Mouse (Mus musculus) lung, adult 2 months (tissue): ENCODE measurements around the gene Igsf21. TPM values are rescaled to one million over a fixed set of nuclear protein-coding genes. Genes with fewer than 3 reads are reported as not detected.
A peak's percentile ranks its signal among the peaks of the same experiment; 100 is the strongest.

Experiments used
- DNase-seq: peaks from one replicate; pipeline ENCODE4 v3.0.0; 2022
- H3K4me1 ChIP-seq: fragments of 200-500 bp; 2 replicates; pipeline ENCODE4 v1.6.1; 2011; ENCODE audit warnings: low read length; ENCODE audit not compliant: control insufficient read depth, insufficient read depth
- H3K4me3 ChIP-seq: fragments of 200-500 bp; replicated peaks from 2 replicates; pipeline ENCODE3; 2011; ENCODE audit warnings: low read depth, mild to moderate bottlenecking, control low read depth, low read length; ENCODE audit errors: extremely low read depth
- CTCF ChIP-seq: fragments of 200-500 bp; IDR thresholded peaks from 2 replicates; pipeline ENCODE4 v1.5.1; 2011; ENCODE audit warnings: mild to moderate bottlenecking, low read length, control low read depth; ENCODE audit not compliant: insufficient read depth
- POLR2A ChIP-seq: fragments of 200-500 bp; IDR thresholded peaks from 2 replicates; pipeline ENCODE4 v1.6.1; 2011; ENCODE audit warnings: low read depth, mild to moderate bottlenecking, control low read depth, low read length, borderline replicate concordance; ENCODE audit errors: extremely low read depth
- WGBS: fragments of 180-500 bp; shearing (Covaris S2); methylation state at CpG from one replicate; pipeline ENCODE4 v1.1.7; 2018; 5-methylcytosine and 5-hydroxymethylcytosine counted together
- polyA plus RNA-seq: library from polyadenylated mRNA; depleted of rRNA; stranded (reverse); fragments of >200 nt; gene quantifications from 2 replicates; pipeline ENCODE4 v1.2.3, GENCODE M21; 2012

Igsf21 gene
- polyA plus RNA-seq, 1 experiment, result 0.26 TPM

DNA sequence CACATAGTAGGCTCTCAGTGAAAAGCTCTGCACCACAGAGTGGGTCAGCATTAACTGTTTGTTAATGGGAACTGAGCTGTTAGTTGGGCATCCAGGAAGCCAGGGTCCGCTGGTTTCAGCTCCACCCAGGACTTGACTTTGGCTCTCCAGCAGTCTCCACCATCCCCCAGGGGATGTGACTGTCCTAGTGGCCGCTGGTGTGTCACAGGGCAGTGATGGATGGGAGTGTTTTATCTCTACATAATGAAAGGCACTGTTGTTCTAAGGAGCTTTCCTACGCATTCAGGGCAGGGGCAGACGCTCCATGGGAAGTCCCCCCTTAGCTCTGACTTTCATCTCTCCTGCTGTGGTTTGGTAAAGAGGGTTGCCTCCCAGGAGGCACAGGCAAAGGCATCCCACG, 115.4 kb downstream of the Igsf21 start:
- no peaks in the 10 kb centered on the region for H3K4me1 ChIP-seq
- TF ChIP-seq CTCF (no peak), POLR2A (no peak)
- 11% methylated on average over 5 of the region's 5 CpGs for WGBS
- H3K4me3 ChIP-seq, result no peak overlapping the region
- no peak for DNase-seq

DNA sequence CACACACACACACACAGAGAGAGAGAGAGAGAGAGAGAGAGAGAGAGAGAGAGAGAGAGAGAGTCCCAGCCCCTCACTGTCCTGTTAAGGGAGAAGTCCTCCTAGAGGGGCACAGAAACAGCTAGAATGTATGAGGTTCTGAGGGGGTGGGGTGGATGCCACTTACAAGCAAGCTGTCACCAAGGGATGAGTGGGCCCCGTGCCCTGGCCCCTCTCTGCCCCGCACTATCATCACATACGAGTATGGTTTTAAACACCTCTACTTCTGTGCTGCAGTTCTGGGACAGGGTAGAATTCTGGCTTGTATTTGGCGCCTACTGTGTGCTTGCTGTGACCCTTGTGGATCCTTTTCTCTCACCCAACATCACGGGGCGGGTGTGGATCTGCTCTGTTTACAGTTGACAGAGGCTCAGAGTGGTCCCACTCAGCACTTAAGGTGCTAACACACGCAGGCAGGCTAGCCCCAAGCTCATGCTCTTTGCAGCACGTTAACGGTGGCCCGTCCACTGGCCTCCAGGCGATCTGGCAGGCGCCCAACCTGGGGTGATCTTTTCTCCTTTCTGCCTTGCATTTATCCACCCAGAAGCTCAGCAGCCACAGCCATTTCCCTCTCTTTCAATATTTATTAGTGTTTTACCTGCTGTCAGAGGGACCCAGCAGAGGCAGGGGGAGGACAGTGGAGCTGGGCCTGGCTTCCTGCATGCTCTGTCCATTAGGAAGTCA, 116.9 kb downstream of the Igsf21 start:
- 50% methylated on average over 12 of the region's 12 CpGs for WGBS
- TF ChIP-seq POLR2A, result no peak
- no peak for TF ChIP-seq CTCF
- no peak for DNase-seq
- H3K4me3 ChIP-seq, result no peak overlapping the region
- H3K4me1 ChIP-seq, result no peaks in the 10 kb centered on the region

GRCm38 (mm10) chr4:140128116-140128515, 118.5 kb downstream of the Igsf21 start:
- Histone ChIP-seq H3K4me3 (no peak overlapping the region), H3K4me1 (no peaks in the 10 kb centered on the region)
- no peak for TF ChIP-seq CTCF
- TF ChIP-seq POLR2A, result no peak
- DNase-seq, result no peak
- WGBS, result 77% methylated on average over 11 of the region's 11 CpGs

DNA sequence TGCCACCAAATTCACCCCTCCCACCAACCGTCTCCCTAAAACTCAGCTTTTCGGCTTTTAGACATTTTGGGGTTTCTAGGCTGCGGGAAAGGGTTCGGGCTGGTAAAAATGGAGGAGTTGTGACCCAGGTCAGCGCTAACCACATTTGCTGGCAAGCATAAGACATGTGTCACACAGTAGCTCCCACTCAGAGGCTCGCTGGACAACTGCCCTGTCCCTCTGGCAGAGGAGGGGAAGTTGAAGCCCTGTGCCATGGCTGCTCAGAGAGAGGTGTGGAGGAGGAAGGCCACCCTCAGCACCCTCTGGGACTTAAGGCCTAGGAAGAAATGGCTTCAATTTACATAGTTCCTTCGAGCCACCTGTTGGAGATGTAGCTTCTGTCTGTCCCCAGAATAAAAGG, 120.8 kb downstream of the Igsf21 start:
- TF ChIP-seq CTCF (no peak), POLR2A (no peak)
- Histone ChIP-seq H3K4me3 (no peak overlapping the region), H3K4me1 (no peaks in the 10 kb centered on the region)
- no peak for DNase-seq
- WGBS, result 80% methylated on average over 7 of the region's 7 CpGs

DNA sequence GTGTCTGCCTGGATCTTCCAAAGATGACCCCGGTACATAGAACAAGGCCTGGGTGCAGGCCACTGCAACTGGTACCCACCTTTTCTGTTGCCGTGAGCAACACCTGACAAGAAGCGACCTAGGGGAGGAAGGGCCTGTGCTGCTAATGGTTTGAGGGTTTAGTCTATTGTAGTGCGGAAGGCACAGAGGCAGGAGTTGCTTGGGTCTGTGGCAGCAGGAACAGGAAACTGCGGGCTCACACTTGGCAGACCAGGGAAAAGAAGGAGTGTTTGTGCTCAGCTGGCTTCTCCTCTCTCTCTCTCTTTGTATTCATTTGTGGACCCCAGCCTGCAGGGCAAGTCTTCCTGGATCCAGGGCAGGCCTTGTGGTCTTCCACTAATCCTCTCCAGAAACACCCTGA, 124.0 kb downstream of the Igsf21 start:
- no peaks in the 10 kb centered on the region for H3K4me1 ChIP-seq
- no peak overlapping the region for H3K4me3 ChIP-seq
- 71% methylated on average over 5 of the region's 5 CpGs for WGBS
- TF ChIP-seq POLR2A (no peak), CTCF (no peak)
- DNase-seq, result no peak

- WGBS, result 79% methylated on average over 7 of the region's 7 CpGs
- Histone ChIP-seq H3K4me3 (no peak overlapping the region), H3K4me1 (no peaks in the 10 kb centered on the region)
- TF ChIP-seq POLR2A, result no peak
- TF ChIP-seq CTCF, result no peak
- DNase-seq, result no peak
Measured at GRCm38 (mm10) chr4:140117275-140117691, 129.3 kb downstream of the Igsf21 start.

DNA sequence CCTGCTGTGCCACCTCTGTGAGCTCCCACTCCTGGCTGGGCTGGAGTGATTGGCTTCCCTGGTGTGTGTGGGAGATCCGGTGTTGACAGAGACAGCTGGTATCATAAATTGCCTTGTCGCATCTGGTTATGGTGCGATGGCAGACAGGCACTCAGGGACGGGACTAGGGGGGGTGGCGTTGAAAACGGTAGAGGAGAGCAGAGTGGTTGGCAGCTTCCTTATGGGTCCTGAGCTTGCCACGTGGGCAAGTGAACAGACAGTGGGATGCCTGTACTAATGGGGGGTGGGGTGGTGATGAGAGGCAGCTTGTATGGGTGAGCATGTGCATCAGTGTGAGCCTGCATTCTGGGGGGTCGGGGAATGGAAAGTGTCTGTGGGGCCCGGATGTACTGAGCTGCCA, 130.8 kb downstream of the Igsf21 start:
- DNase-seq, result no peak
- WGBS, result 76% methylated on average over 9 of the region's 9 CpGs
- TF ChIP-seq CTCF (no peak), POLR2A (no peak)
- Histone ChIP-seq H3K4me1 (no peaks in the 10 kb centered on the region), H3K4me3 (no peak overlapping the region)

DNA sequence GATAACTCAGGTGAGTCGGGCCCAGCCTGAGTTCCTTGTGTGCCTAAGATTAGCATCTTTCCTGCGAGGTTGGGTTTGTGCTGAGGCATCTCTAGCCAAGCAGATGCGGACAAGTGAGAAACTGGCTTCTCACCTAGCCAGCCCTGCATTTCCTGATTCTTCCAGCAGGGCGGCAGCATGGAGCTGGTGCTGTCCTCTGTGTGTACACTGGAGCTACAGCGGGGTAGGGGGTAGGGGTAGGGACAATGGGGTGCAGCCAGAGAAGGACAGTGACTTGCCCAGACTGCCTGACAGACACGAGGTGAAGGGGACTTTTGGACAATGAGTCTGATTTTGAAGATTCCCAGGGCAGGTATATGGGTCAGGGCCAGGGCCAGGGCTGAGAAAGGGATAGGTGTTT, 131.5 kb downstream of the Igsf21 start:
- Histone ChIP-seq H3K4me3 (no peak overlapping the region), H3K4me1 (no peaks in the 10 kb centered on the region)
- TF ChIP-seq CTCF, result 0 out of 2 replicates have a peak, but pooled peaks have one; percentile 11
- TF ChIP-seq POLR2A, result no peak
- WGBS, result 88% methylated on average over 6 of the region's 6 CpGs
- no peak for DNase-seq

- H3K4me3 ChIP-seq, result no peak overlapping the region
- TF ChIP-seq POLR2A (no peak), CTCF (no peak)
- H3K4me1 ChIP-seq, result no peaks in the 10 kb centered on the region
- WGBS, result 71% methylated on average over 18 of the region's 18 CpGs
- DNase-seq, result no peak
Measured at GRCm38 (mm10) chr4:140113690-140114475, 132.7 kb downstream of the Igsf21 start.

- 46% methylated on average over 6 of the region's 6 CpGs for WGBS
- Histone ChIP-seq H3K4me3 (no peak overlapping the region), H3K4me1 (no peaks in the 10 kb centered on the region)
- TF ChIP-seq CTCF (no peak), POLR2A (no peak)
- no peak for DNase-seq
Measured at GRCm38 (mm10) chr4:140109626-140109948, 137.0 kb downstream of the Igsf21 start.
